Mouse (Mus musculus) cerebellum, adult 11-12 months (tissue): ENCODE data around the gene Lrch1.

Experiments used
- DNase-seq: peaks from one replicate; pipeline ENCODE4 v3.0.0; 2022

Lrch1 gene

DNA sequence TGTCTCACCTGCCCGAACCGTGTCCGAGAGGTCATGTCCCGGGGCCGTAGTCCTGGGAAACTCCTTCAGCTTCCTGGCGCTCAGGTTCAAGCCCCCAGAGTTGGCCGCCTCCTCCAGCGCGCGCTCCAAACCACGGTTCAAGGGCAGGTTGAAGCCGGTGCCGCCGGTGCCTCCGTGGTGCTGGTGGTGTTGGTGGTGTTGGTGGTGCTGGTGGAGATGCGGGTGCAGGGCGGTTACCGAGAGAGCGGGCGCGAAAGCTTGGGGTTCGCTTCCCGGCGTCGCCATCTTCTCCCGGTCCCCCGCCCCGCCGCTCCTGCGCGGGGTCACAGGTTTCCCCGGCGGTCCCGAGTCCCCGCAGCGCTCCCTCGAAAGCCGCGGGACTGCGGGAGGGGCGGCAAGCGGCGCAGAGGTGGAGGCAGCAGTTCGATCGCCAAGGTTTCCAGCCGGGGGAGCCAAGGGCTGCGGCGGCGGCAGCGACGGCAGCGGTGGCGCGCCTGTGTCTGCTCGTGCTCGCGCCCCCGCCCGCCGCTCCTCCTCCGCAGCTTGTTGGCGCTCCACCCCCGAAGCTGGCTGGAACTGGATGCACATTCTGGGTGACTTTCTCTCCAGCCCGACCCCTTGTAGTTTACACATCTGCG is at the start of gene Lrch1:
TSS of gene Lrch1 (minus strand) at position 501 of the 638 bp plus-strand sequence.
- peak; percentile 78 for DNase-seq

DNA sequence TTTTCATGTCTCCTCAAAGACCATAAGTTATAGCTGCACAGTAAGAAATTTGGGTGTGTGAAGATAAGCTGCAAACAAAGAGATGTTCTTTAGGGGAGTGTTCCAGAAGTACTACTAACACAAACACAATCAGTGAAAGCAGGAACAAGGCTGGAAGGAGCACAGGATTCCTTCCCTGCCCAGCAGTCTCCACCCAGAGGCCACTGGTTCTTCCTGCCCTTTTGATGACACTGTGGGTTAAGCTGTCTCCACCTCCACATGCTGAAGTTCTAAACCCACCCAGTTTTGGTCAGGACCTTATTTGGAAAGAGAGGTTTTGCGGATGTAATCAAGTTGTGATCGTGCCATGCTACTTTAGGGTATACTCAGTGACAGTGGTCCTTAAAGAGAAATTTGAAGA is 49.4 kb upstream of the Lrch1 start:
- DNase-seq: no peak

DNA sequence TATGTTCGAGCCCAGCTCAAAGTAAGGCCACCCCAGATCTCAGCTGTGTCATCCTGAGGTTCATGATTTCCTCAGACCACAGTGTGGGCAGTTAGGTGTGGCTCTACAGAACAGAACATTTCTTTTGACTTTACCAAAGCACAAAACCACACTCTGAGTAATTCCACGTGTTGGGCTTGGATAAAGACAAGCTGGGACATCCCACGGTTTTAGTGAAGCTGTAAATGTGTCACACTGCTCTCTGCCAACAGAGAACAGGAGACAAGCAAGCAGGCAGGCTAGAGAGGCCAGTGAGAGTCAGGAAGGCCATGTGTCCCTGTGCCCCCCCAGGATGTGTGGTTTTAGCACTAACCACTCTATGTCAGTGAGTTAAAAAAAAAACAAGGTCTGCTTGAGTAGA is 48.9 kb upstream of the Lrch1 start:
- DNase-seq: no peak

DNA sequence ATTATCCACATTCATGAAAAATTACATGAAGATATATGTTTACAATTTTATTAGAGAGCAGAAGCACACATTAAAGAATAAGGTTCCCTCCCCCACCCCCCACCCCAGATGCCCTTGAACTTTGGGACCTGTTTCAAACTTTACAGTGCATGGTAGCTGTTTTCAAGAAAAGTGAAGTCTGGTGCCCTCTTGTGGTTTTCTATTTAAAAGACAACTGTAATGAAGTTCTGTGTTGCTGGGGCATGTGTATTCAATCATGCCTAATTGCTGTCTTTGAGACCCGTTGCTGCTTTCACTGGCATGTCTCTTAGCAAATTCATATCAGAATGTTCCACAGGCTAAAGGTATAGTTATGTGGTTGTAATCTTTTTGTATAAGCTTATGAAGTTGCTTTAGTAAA is 42.8 kb upstream of the Lrch1 start:
- no peak for DNase-seq

DNA sequence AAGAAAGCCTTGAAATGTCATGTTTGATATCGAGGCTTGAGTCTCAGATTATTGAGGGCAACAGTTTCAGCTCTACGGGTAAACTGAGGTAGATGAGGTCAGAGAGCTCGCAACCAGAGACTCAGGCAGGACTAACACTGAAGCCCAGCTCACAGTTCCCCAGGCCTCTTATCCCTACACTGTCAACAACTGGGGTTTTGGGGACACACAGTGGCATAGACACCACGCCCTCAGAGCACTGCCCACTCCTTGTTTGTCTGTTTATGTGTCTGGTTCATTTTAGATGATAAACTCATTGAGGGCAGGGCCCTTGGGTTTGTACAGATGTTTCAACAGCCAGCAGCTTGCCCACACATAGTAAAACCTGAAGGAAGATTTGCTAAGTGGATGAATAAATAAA is 42.2 kb upstream of the Lrch1 start:
- no peak for DNase-seq

DNA sequence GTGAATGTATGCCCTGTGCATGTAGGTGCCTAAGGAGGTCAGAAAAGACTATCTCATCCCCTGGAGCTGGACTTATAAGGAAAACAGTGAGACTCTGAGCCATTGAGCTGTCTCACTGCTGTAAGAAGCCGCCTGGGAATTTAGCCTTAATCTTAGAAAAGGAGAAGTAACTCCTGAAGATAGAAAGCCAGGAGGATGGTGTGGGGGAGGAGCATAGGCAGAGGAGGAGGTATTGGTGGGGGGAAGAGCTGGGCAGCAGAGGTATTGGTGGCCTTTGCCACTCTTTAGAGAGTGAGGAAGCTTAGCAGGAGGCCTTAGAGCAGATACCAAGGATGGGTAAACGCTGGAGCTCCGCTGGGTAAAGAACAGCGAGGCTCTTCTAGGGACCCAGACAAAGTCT is 41.6 kb upstream of the Lrch1 start:
- no peak for DNase-seq

DNA sequence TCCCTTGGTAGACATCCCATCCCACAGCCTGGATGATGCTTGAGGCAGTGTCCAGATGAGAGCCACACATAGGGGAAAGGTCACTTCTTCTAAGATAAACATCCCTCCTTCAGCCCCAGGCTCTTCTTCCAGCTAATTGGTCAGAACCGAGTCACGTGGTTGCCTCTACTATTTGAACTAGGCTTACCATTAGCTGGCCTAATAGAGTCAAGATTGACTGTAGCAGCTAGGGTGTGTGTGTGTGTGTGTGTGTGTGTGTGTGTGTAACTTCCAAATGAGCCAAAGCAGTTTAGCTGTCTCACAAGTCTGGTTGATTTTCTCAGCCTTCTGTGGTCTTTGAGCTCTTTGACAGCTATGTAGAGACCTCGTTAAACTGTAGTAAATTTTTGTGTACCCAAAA is 38.9 kb upstream of the Lrch1 start:
- DNase-seq: no peak

DNA sequence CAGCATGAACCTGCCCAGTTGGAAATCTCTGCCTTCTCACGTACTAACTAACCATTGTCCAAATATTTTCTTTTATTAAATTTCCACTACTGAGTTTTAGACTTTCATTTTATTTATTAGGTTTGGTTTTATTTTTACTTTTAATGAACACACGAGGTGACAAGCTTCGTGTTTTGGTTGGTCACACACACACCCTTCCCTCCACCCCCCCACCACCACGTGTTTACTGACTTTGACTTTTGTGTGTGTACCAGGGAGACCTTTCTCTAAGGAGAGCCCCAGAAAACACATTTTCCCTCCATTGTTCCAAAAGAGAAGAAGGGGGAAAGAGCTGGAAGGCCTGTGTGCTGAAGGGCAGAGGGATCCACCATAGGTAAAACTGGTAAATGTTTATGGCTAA is 38.0 kb upstream of the Lrch1 start:
- no peak for DNase-seq

DNA sequence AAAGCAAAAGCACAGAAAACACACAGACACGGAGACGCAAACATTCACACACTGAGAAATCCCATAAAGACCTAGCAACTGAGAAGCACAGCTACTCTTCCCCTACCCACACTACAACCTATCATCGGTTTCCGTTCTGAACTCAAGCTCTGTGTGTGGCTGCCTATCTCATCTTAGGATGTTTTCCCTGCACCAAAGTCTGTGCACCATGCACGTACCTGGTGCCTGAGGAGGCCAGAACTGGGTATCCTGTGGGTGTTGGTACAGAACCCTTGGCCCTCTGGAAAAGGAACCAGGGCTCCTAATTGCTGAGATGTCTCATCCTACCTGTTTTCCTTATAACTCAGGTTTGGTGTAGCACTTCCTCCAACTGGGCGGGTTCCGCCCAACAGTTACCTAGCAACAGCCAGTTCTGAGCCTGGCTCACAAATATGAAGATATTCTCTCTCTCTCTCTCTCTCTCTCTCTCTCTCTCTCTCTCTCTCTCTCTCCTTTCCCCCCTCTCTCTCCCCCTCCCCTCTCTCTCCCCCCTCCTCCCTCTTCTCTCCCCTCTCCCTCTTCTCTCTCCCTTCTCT is 37.2 kb upstream of the Lrch1 start:
- DNase-seq: no peak

DNA sequence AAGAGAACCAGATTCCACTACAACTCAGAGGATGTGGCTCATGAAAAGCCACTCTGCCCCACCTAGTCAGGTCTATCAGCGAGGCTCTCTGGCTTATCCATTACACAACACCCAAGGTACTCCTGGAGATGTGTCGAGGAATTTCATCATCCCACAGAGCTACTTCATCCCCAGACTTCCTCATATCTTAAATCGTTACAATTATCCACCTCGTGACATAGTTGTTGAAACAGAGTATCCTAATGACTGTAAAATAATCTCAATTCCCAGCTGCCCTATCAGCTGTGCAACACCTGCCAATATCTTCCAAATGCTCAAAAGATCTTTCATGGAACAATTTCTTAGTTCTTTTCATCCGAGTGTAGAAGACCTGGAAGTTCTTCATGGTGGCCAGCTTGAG is 35.4 kb upstream of the Lrch1 start:
- DNase-seq: no peak

DNA sequence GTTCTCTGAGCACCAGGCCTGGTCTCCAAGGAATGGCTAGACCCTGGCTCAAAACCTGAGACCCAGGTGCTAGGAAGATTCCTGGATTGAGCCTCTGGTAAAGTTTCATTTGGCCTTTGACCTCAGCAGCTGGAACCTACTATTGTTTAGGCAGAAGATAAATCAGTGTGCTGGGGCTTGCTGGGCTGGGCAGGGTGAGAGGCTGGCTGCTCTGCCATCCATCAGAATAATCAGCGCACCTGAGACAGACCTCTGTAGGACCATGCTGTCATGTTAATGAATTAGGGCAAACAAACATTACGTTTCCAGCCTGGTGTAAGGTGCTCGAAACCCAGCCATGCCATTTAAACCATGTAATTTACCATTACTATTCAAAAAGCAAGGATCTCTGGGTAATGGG is 33.3 kb upstream of the Lrch1 start:
- no peak for DNase-seq

DNA sequence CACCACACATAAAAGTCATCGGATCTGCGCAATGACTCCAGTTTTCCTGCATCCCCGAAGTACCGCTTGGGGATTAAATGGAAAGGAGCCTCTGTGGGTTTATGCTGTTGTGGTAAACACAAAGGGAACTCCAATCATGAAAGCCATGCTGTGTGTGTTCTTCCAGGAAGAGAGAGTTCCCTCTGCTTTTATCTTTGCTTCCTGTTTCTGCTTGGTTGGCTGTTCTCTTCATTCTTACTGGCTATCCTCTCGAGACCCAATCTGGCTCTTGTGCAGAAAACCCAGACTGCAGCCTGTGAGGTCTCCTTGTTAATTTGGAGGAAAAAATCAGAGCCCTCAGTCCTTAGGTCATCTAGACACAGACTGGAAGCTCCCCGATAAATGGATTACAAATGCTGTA is 29.3 kb upstream of the Lrch1 start:
- DNase-seq: no peak

DNA sequence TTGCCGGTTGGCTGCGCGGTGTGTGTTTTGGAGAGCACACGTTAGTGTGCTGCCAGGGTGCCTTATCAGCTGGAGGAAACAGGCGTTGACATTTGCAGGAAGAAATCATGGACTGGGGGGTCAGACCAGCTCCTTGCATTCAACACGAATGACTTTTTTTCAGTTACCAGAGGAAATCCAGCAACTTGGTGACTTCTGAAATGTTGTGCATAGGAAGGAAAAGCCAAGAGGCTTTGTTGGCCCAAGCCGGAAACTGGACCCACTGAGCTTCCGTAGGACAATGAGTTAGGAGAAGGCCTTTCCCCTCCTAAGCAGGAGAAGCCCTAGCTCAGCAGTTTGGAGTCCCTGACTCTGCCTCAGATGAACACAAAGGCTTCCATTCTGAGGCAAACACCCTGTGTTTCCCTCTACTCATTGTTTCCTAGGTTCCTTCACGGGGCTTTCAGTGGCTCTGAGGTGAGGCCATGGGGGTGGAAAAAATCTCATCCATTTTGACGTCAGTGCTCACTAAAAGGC is 26.5 kb upstream of the Lrch1 start:
- no peak for DNase-seq

DNA sequence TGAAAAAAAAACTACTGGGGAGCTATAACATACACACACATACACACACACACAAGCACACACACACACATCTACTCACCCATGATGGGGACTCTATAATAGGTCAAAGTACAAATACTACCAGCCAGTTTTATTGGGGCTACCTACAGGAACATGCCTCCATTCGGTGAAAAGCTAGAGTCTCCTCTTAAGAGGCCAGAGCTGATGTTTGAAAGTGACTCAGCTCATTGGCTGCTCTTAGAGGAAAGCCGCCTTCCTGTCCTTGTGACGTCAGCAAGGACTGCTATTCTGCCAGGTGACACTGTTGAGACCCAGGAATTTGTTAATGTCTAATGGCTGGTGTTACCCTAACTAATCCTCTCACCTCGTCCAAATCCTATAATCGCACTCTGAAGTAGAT is 25.0 kb upstream of the Lrch1 start:
- no peak for DNase-seq

DNA sequence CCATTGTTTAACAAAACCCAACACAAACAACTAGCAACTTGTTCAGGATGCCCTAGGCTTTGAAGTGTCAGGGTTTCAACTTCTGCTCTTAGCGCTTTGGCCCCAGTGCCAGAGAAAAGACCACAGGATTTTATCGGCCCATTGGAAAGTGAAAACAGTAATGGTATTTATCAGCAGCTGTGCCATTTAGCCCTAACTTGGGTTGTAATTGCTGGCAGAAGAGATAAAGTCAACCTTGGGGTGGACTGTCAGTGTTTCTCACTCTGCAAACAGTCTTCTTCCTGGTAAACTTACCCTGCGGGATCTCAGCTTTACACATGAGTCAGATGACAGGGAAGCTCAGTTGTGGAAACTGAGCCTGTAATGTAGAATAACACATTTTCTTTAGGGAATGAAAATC is 24.5 kb upstream of the Lrch1 start:
- DNase-seq: no peak

DNA sequence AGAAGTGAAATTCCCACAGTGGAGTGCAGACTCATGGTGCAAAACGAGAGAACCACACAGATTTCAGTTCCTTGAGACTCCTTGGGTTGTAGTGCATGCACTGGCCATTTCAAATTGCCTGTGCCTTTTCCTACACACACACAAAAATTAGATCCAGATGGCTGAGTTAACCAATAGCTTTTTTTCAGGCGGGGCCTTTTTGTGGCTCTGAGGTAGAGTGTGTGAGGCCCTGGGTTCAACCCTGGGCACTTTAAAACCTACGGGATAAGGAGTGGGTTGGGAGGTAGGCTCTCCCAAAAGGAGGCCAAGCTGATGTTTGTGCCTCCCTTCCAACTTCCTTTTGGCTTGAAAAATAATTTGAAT is 15.7 kb upstream of the Lrch1 start:
- no peak for DNase-seq

DNA sequence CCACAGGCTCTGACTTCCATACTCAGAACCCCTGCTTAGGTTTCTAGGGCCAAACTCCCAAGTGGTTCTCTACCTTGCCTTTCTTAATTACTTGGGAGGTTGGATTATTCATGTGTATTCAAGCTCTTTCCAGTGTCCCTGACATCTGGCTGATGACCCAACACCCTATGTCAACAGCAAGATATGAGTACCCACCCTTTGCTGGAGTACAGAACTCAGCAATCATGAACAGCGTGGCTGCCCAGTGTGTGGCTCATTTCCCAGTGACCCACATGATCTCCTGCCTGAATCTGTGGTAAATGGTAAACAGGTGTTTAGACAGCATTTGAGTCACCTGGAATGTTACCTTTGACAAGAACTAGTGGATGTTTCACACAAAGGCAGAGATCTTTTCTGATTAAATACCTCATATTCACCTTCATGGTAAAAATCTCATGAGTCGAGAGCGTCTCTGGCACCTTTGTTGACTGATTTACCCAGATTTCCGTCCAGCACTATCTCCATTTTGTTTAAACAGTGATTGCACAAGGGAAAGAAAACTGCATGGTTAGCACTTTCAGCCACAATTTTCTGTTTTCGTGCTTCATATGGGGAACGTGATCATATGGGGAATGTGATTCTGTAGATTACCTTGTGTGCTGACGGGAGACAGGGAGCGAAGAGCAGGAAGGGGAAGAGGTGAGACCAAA is 15.2 kb upstream of the Lrch1 start:
- DNase-seq: no peak

DNA sequence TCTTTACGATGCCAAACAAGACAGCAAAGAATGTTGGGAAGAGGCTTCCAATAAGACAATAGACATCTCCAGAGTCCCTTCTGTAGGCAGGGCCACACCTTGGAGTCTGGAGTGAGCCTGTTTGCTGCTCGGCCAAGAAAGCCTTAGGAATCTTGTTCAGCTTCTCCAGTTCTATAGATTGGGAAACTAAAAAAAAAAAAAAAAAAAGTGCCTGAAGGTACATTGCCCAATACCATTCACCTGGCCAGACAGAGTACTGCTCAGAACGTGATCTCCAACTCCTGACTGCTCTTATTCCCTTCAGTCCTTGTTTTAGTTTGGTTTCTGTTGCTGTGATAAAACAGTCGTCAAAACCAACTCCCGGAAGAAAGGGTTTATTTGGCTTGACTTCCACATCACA is 12.9 kb upstream of the Lrch1 start:
- DNase-seq: no peak

DNA sequence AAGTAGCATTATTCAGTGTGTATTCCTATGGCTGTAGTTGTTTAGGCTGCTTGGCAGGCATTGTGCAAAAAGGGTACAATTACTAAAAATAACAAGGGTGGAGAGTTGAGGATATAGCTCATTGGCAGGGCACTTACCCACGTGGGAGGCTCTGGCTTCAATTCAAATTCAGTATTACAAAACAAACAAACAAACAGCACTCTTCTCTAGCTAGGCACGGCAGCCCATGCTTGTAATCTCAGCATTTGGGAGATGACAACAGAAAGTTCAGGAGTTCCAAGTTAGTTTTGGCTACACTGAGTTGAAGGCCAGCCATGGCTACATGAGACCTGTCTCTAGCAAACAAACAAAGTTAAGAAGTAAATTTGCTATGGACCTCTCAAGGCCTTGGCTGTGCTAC is 9.0 kb upstream of the Lrch1 start:
- DNase-seq: no peak

DNA sequence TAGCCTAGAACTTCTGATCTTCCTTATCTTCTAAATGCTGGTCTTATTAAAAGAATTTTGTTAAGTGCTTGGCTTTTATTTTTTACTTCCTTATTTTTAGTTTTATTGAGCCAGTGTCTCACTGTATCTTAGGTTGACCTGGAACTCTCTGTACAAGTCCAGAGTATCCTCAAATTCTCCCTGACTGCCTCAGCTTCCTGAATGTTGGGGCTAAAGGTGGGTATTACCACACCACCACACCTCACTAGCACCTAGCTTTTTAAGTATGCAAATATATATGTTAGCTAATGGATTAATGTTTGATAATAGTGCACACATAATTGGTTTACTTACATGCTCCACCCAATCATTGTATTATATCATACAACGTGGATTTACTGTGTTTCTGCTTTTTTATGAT is 8.6 kb upstream of the Lrch1 start:
- no peak for DNase-seq

DNA sequence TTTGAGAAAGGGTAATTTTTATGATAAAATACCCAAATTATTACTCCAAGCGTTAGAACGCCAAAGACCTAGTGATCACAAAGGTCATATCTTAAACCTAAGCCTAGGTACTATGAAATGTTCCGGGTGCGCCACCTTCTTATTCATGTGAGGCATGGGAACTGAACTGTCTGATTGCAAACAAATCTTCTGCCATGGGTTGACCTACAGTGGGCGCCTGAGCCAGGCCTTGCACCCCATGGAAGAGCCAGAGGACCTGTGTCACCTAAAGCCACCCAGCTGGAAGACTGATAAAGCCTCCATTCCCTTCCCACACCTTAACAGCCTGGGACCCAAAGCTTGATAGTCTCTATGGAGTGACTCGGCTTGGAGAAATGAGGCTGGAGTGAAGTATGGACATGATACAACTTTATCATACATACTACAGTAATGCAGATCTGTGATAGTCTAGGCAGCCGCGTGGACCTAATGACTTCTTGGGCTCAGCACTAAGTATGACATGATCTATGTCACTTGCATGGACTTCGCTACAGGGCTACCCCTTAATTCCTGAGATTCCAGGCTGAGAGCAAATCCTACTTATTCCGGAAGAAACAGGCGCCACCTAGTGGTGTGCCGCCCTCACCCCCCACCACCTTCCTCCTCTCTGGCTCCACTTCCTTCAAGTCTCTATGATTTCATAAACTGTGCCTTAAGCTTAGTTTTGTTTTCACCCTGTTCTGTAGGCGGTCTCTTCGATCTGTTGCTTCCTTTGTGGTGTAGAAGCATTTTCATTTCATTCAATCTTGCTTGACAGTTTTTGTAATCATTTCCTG is 957 bp upstream of the Lrch1 start:
- peak; percentile 36 for DNase-seq

DNA sequence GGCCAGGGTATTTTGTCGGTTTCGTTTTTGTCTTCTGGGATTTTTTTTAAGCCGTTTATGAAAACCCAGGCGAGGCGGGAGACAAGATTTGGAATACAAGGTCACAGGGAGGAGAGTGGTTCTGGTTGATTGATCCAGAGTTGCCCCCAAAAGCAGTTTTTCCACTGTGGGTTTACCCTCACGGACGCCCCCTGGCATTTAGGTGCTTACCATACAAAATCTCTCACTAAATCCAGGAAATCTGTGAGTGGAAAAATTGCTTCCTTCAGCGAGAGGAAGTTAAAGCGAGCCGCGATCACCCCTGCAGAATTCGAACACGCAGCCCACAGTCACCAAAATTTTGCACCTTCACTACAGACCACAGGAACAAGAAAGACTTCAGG is 329 bp upstream of the Lrch1 start:
- no peak for DNase-seq

DNA sequence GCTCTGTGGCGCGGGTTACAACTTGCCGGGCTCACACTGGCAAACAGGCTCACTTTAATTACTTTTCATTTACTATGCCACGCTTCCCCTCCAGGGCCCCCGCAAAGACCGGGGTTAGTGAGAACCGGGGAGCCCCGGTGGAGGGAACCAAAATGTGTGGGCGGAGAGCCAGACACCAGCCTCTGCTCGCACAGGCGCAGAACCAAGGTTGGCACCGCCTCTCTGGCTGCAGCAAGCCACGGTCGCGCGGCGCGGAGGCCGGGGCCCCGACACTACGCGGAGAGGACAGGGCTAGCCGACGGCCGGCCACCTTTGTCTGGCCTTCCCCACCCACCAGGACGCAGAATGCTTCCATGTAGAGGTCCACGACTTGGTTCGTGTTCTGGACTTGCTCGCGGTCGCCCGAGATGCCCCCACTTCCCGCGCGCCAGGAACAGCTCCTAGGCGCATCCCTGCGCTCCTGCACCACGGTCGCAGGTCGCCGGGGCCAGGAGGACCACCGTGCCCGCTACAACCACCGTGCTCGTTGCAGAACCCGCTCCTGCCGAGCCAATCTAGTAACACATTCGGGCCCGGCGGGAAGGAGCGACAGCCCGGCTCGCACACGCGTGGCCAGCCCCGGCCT is 813 bp downstream of the Lrch1 start:
- peak; percentile 82 for DNase-seq
